Mouse (Mus musculus) neural tube, embryonic 11.5 days (tissue): ENCODE results near the gene Wdr46. TPM values are rescaled to one million over a fixed set of nuclear protein-coding genes. Genes with fewer than 3 reads are reported as not detected.
A peak's percentile ranks its signal among the peaks of the same experiment; 100 is the strongest.
"Not testable (repeated sequence)": the region's sequence is repeated elsewhere in the genome, so short reads cannot be mapped to it uniquely, and the experiment has no call there.

Experiments
- ATAC-seq: fragments of 200-750 bp; cut with Nextera tagmentation; 2 replicates; pipeline ENCODE4 v1.8.0; 2017; ENCODE audit warnings: moderate number of reproducible peaks, mild to moderate bottlenecking, moderate TSS enrichment, moderate library complexity; ENCODE audit not compliant: insufficient read depth, low FRiP score, low TSS enrichment
- DNase-seq: peaks from one replicate; pipeline ENCODE4 v3.0.0-alpha.2; 2015; ENCODE audit warnings: low spot score
- H3K27ac ChIP-seq: fragments of 300-500 bp; sonication (generic); 2 replicates; pipeline ENCODE4 v1.5.1; 2014; ENCODE audit warnings: low read depth, mild to moderate bottlenecking, low read length
- H3K27me3 ChIP-seq: fragments of 300-500 bp; sonication (generic); 2 replicates; pipeline ENCODE4 v1.6.1; 2014; ENCODE audit warnings: mild to moderate bottlenecking, low read length, mixed read lengths; ENCODE audit not compliant: control insufficient read depth, insufficient read depth
- H3K36me3 ChIP-seq: fragments of 300-500 bp; sonication (generic); 2 replicates; pipeline ENCODE4 v1.6.1; 2014; ENCODE audit warnings: mild to moderate bottlenecking, low read length, moderate library complexity, mixed read lengths; ENCODE audit not compliant: control insufficient read depth, insufficient read depth
- H3K4me1 ChIP-seq: fragments of 300-500 bp; sonication (generic); 2 replicates; pipeline ENCODE4 v1.6.1; 2014; ENCODE audit warnings: low read length, mixed read lengths; ENCODE audit not compliant: control insufficient read depth, insufficient read depth
- H3K4me2 ChIP-seq: fragments of 300-500 bp; sonication (generic); 2 replicates; pipeline ENCODE4 v1.6.1; 2014; ENCODE audit warnings: low read depth, mild to moderate bottlenecking, moderate library complexity
- H3K4me3 ChIP-seq: fragments of 300-500 bp; sonication (generic); 2 replicates; pipeline ENCODE4 v1.5.1; 2014; ENCODE audit warnings: low read depth, low read length
- H3K9ac ChIP-seq: fragments of 300-500 bp; sonication (generic); 2 replicates; pipeline ENCODE4 v1.6.1; 2014; ENCODE audit warnings: mild to moderate bottlenecking, low read length
- H3K9me3 ChIP-seq: fragments of 300-500 bp; sonication (generic); 2 replicates; pipeline ENCODE4 v1.6.1; 2016; ENCODE audit warnings: low read length; ENCODE audit not compliant: control insufficient read depth
- WGBS: fragments of 180-500 bp; shearing (Covaris S2); extraction: QIAGEN DNeasy Blood & Tissue Kit; methylation state at CpG from one replicate; pipeline ENCODE4 v1.1.7; 2014; 5-methylcytosine and 5-hydroxymethylcytosine counted together
- polyA plus RNA-seq: library from polyadenylated mRNA; unstranded; fragments of >200 nt; fragmentation: Nextera tagmentation; extraction: Ambion mirVana; gene quantifications from 2 replicates; pipeline ENCODE4 v1.2.1, GENCODE M21; 2014

Gene Wdr46
- polyA plus RNA-seq: 29.5 and 33.4 TPM in 2 replicates

GRCm38 (mm10) chr17:33940206-33940805 is at the start of gene Wdr46, which contains the start of gene Pfdn6:
Gene Wdr46 (plus strand): TSS chr17:33940660.
Gene Pfdn6 (minus strand): TSS chr17:33940343.
- Histone ChIP-seq H3K27me3 (no peaks in the 10 kb centered on the region), H3K9me3 (no peaks in the 10 kb centered on the region), H3K4me2 (peak within 1 kb of the TSS; percentile 95), H3K27ac (no peak within 1 kb of the TSS), H3K9ac (peak within 1 kb of the TSS; percentile 70), H3K4me1 (peaks cover 12% of the 10 kb centered on the region), H3K4me3 (peak within 1 kb of the TSS; percentile 81), H3K36me3 (peaks cover 19% of the 10 kb centered on the region)
- under 1% methylated on average over 36 of the region's 36 CpGs for WGBS
- ATAC-seq (peak; percentile 81), DNase-seq (peak; percentile 91)

DNA sequence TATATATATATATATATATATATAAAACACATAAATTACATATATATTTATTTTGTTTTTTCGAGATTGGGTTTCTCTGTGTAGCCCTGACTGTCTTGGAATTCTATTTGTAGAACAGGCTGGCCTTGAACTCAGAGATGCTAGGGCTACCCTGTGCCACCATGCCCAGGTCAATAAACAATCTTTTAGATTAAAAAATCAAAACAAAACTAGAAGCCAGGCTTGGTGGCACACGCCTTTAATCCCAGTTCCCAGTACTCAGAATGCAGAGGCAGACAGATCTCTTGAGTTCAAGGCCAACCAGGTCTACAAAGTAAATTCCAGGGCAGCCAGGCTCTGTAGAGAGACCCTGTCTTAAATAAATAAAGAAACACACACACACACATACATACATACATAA is 49.1 kb upstream of the Wdr46 start:
- Histone ChIP-seq H3K27me3 (no peaks in the 10 kb centered on the region), H3K27ac (no peak overlapping the region), H3K9me3 (no peaks in the 10 kb centered on the region), H3K36me3 (no peaks in the 10 kb centered on the region), H3K9ac (no peak overlapping the region), H3K4me2 (no peak overlapping the region), H3K4me3 (no peak overlapping the region), H3K4me1 (peaks cover 9% of the 10 kb centered on the region)
- ATAC-seq (no peak), DNase-seq (no peak)
- WGBS: 74% methylated on average over 2 of the region's 2 CpGs

DNA sequence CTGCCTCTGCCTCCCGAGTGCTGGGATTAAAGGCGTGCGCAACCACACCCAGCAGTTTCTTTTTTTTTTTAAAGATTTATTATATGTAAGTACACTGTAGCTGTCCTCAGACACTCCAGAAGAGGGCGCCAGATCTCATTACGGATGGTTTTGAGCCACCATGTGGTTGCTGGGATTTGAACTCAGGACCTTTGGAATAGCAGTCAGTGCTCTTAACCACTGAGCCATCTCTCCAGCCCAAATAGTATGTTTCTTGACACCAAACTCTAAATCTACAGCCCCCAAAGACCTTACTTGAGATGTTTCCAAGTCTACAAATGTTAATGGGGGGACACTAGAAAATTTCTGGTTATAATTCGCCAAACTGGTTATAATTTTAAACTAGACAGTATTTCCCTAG is 48.6 kb upstream of the Wdr46 start:
- H3K27me3 ChIP-seq, H3K36me3 ChIP-seq, H3K9ac ChIP-seq, ATAC-seq, H3K4me1 ChIP-seq, DNase-seq, H3K27ac ChIP-seq, H3K9me3 ChIP-seq, H3K4me3 ChIP-seq, H3K4me2 ChIP-seq: not testable (repeated sequence)
- 73% methylated on average over 6 of the region's 6 CpGs for WGBS

- Histone ChIP-seq H3K9me3 (no peaks in the 10 kb centered on the region), H3K4me2 (no peak overlapping the region), H3K27ac (no peak overlapping the region), H3K27me3 (no peaks in the 10 kb centered on the region), H3K4me1 (peaks cover 9% of the 10 kb centered on the region), H3K4me3 (no peak overlapping the region), H3K9ac (no peak overlapping the region), H3K36me3 (no peaks in the 10 kb centered on the region)
- DNase-seq: no peak
- WGBS: 24% methylated on average over 7 of the region's 7 CpGs
- ATAC-seq: no peak
Observed at GRCm38 (mm10) chr17:33892429-33892828, 48.0 kb upstream of the Wdr46 start.

GRCm38 (mm10) chr17:33893011-33893410 is 47.4 kb upstream of the Wdr46 start:
- H3K27ac ChIP-seq, H3K9me3 ChIP-seq, DNase-seq, ATAC-seq, H3K4me3 ChIP-seq, H3K4me2 ChIP-seq, H3K4me1 ChIP-seq, H3K27me3 ChIP-seq, H3K9ac ChIP-seq, H3K36me3 ChIP-seq: not testable (repeated sequence)
- 81% methylated on average over 4 of the region's 4 CpGs for WGBS

GRCm38 (mm10) chr17:33897114-33897794 is 43.2 kb upstream of the Wdr46 start:
- no peaks in the 10 kb centered on the region for H3K9me3 ChIP-seq
- DNase-seq (peak; percentile 68), ATAC-seq (no peak)
- no peak overlapping the region for H3K4me2 ChIP-seq
- H3K36me3 ChIP-seq: no peaks in the 10 kb centered on the region
- no peaks in the 10 kb centered on the region for H3K4me1 ChIP-seq
- H3K27me3 ChIP-seq: no peaks in the 10 kb centered on the region
- no peak overlapping the region for H3K9ac ChIP-seq
- no peak overlapping the region for H3K27ac ChIP-seq
- 48% methylated on average over 6 of the region's 6 CpGs for WGBS
- no peak overlapping the region for H3K4me3 ChIP-seq

- WGBS: 81% methylated on average over 4 of the region's 4 CpGs
Observed at GRCm38 (mm10) chr17:33898193-33898592, 42.3 kb upstream of the Wdr46 start.

DNA sequence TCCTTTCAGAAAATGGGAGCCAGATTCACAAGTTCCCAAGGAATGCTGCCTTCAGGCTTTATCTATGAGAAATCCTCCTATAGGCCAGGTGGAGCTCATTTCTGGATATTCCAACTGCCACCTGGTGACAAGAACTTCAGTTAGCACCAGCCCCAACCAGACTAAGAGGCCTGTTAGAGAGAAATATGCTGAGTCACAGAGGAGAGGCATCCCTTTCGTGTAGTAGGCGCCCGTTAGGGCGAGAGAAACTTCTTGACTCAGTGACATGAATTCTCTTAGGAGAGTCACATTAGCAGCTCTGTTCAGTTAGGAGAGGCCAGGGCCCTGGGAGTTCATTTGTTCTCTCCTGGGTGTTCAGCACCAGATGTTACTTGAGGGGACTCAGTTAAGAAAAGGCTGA is 40.8 kb upstream of the Wdr46 start:
- no peak overlapping the region for H3K4me2 ChIP-seq
- H3K36me3 ChIP-seq: no peaks in the 10 kb centered on the region
- DNase-seq (no peak), ATAC-seq (no peak)
- WGBS: 88% methylated on average over 4 of the region's 4 CpGs
- H3K9me3 ChIP-seq: no peaks in the 10 kb centered on the region
- no peak overlapping the region for H3K9ac ChIP-seq
- H3K27me3 ChIP-seq: no peaks in the 10 kb centered on the region
- H3K27ac ChIP-seq: no peak overlapping the region
- H3K4me1 ChIP-seq: no peaks in the 10 kb centered on the region
- H3K4me3 ChIP-seq: no peak overlapping the region

More at GRCm38 (mm10) chr17:33898193-33898592, 42.3 kb upstream of the Wdr46 start:
- H3K9me3 ChIP-seq, H3K27me3 ChIP-seq, DNase-seq, H3K36me3 ChIP-seq, H3K4me1 ChIP-seq, ATAC-seq, H3K4me2 ChIP-seq, H3K9ac ChIP-seq, H3K4me3 ChIP-seq, H3K27ac ChIP-seq: not testable (repeated sequence)
